Mouse (Mus musculus) thymus, adult 2 months (tissue): ENCODE results near the gene Ccdc137.

Source experiments
- CTCF ChIP-seq: fragments of 200-500 bp; IDR thresholded peaks from 2 replicates; pipeline ENCODE4 v1.5.1; 2012; ENCODE audit warnings: mild to moderate bottlenecking, control low read depth, low read length, moderate library complexity, borderline replicate concordance; ENCODE audit not compliant: control insufficient read depth, poor library complexity, insufficient read depth; ENCODE audit errors: extremely low read depth
- POLR2A ChIP-seq: fragments of 200-500 bp; IDR thresholded peaks from 2 replicates; pipeline ENCODE4 v1.6.1; 2012; ENCODE audit warnings: mild to moderate bottlenecking, low read length, control low read depth, moderate library complexity; ENCODE audit not compliant: control insufficient read depth, poor library complexity, insufficient read depth; ENCODE audit errors: extremely low read depth

- TF ChIP-seq POLR2A (no peak), CTCF (no peak)
Measured at GRCm38 (mm10) chr11:120442344-120442743, 15.6 kb upstream of the Ccdc137 start, which contains the start of gene Tspan10.
